Mouse (Mus musculus) limb, embryonic 13.5 days (tissue): Measurements from ENCODE around the gene Ube2z. TPM values are rescaled to one million over a fixed set of nuclear protein-coding genes. Genes with fewer than 3 reads are reported as not detected.

ENCODE experiments used
- ATAC-seq: fragments of 200-750 bp; cut with Nextera tagmentation; 2 replicates; pipeline ENCODE4 v1.8.0; 2017; ENCODE audit warnings: low read depth, moderate number of reproducible peaks, moderate TSS enrichment; ENCODE audit not compliant: low FRiP score
- H3K27ac ChIP-seq: fragments of 300-500 bp; sonication (generic); 2 replicates; pipeline ENCODE4 v1.5.1; 2015; ENCODE audit warnings: inconsistent platforms, mild to moderate bottlenecking, moderate library complexity
- H3K27me3 ChIP-seq: fragments of 300-500 bp; sonication (generic); 2 replicates; pipeline ENCODE4 v1.6.1; 2015; ENCODE audit warnings: mild to moderate bottlenecking, inconsistent platforms
- H3K36me3 ChIP-seq: fragments of 300-500 bp; sonication (generic); 2 replicates; pipeline ENCODE4 v1.6.1; 2015; ENCODE audit warnings: inconsistent platforms, mild to moderate bottlenecking, moderate library complexity
- H3K4me1 ChIP-seq: fragments of 300-500 bp; sonication (generic); 2 replicates; pipeline ENCODE4 v1.6.1; 2015; ENCODE audit warnings: inconsistent platforms
- H3K4me2 ChIP-seq: fragments of 300-500 bp; sonication (generic); replicated peaks from 2 replicates; pipeline ENCODE4 v1.6.1; 2015; ENCODE audit warnings: inconsistent platforms, mild to moderate bottlenecking, moderate library complexity
- H3K4me3 ChIP-seq: fragments of 300-500 bp; sonication (generic); 2 replicates; pipeline ENCODE4 v1.5.1; 2015; ENCODE audit warnings: moderate library complexity, mild to moderate bottlenecking, inconsistent platforms
- H3K9ac ChIP-seq: fragments of 300-500 bp; sonication (generic); 2 replicates; pipeline ENCODE4 v1.6.1; 2015; ENCODE audit warnings: mild to moderate bottlenecking, inconsistent platforms
- H3K9me3 ChIP-seq: fragments of 300-500 bp; sonication (generic); 2 replicates; pipeline ENCODE4 v1.6.1; 2016; ENCODE audit warnings: inconsistent platforms
- WGBS: fragments of 180-500 bp; shearing (Covaris S2); methylation state at CpG from one replicate; pipeline ENCODE4 v1.1.7; 2015; 5-methylcytosine and 5-hydroxymethylcytosine counted together
- polyA plus RNA-seq: library from polyadenylated mRNA; unstranded; fragments of >200 nt; fragmentation: Nextera tagmentation; extraction: Ambion mirVana; gene quantifications from 2 replicates; pipeline ENCODE4 v1.2.1, GENCODE M21; 2015

The Ube2z gene
- polyA plus RNA-seq, 1 experiment from 2014 or later: 41.4 TPM

- ATAC-seq: no peak
- 84% methylated on average over 2 of the region's 2 CpGs for WGBS
Observed at GRCm38 (mm10) chr11:96031701-96032100, 33.5 kb downstream of the Ube2z start.

GRCm38 (mm10) chr11:96030571-96030970, 34.6 kb downstream of the Ube2z start:
- Histone ChIP-seq H3K4me2 (no peak overlapping the region), H3K36me3 (no peaks in the 10 kb centered on the region), H3K4me3 (no peak overlapping the region), H3K4me1 (peaks cover 7% of the 10 kb centered on the region), H3K9ac (no peak overlapping the region), H3K27me3 (peaks cover 11% of the 10 kb centered on the region; the same call in 1 of the 2 replicates), H3K9me3 (no peaks in the 10 kb centered on the region), H3K27ac (no peak overlapping the region)
- ATAC-seq: no peak
- WGBS: 85% methylated on average over 3 of the region's 3 CpGs

More at GRCm38 (mm10) chr11:96031701-96032100, 33.5 kb downstream of the Ube2z start:
- H3K4me2 ChIP-seq: no peak overlapping the region
- H3K27ac ChIP-seq: no peak overlapping the region
- peaks cover 10% of the 10 kb centered on the region; the same call in 1 of the 2 replicates for H3K27me3 ChIP-seq
- H3K9me3 ChIP-seq: no peaks in the 10 kb centered on the region
- no peak overlapping the region for H3K9ac ChIP-seq
- H3K4me3 ChIP-seq: no peak overlapping the region
- peaks cover 13% of the 10 kb centered on the region for H3K4me1 ChIP-seq
- no peaks in the 10 kb centered on the region for H3K36me3 ChIP-seq

- Histone ChIP-seq H3K9me3 (no peaks in the 10 kb centered on the region), H3K4me1 (no peaks in the 10 kb centered on the region), H3K4me3 (no peak overlapping the region), H3K36me3 (no peaks in the 10 kb centered on the region), H3K9ac (no peak overlapping the region), H3K27ac (no peak overlapping the region), H3K4me2 (no peak overlapping the region), H3K27me3 (peaks cover 11% of the 10 kb centered on the region; the same call in 1 of the 2 replicates)
- no peak for ATAC-seq
- WGBS: 61% methylated on average over 5 of the region's 5 CpGs
Observed at GRCm38 (mm10) chr11:96028130-96028529, 37.1 kb downstream of the Ube2z start.

- H3K4me3 ChIP-seq: no peak overlapping the region
- 53% methylated on average over 4 of the region's 4 CpGs for WGBS
- no peak for ATAC-seq
- H3K4me1 ChIP-seq: no peaks in the 10 kb centered on the region
- no peak overlapping the region for H3K27ac ChIP-seq
- no peak overlapping the region for H3K4me2 ChIP-seq
- H3K9ac ChIP-seq: no peak overlapping the region
- H3K9me3 ChIP-seq: no peaks in the 10 kb centered on the region
- no peaks in the 10 kb centered on the region for H3K27me3 ChIP-seq
- no peaks in the 10 kb centered on the region for H3K36me3 ChIP-seq
Observed at GRCm38 (mm10) chr11:96020622-96021021, 44.6 kb downstream of the Ube2z start.

DNA sequence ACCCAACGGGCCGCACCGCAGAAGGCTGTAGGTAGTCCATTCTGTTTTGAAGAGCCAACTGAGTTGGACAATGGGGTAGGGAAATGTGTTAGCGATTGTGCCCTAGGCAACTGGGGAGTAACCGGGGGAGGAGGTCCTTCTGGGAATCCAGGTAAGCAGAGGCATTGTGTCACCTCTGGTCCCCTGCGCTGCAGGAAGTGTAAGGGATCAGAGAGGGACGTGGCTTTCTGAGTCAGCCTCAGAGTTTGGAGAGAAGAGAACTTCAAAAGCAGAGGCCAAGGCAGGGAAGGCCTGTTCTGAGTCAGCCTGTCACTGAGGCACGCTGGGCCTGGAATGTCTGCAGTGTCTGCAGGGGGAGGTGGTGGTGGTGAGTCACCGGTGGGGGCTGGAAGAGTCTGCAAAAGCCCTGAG, 47.2 kb downstream of the Ube2z start:
- H3K4me3 ChIP-seq: no peak overlapping the region
- no peak for ATAC-seq
- no peak overlapping the region for H3K4me2 ChIP-seq
- no peaks in the 10 kb centered on the region for H3K36me3 ChIP-seq
- H3K9me3 ChIP-seq: no peaks in the 10 kb centered on the region
- H3K4me1 ChIP-seq: no peaks in the 10 kb centered on the region
- no peaks in the 10 kb centered on the region for H3K27me3 ChIP-seq
- no peak overlapping the region for H3K27ac ChIP-seq
- no peak overlapping the region for H3K9ac ChIP-seq
- 14% methylated on average over 9 of the region's 9 CpGs for WGBS

DNA sequence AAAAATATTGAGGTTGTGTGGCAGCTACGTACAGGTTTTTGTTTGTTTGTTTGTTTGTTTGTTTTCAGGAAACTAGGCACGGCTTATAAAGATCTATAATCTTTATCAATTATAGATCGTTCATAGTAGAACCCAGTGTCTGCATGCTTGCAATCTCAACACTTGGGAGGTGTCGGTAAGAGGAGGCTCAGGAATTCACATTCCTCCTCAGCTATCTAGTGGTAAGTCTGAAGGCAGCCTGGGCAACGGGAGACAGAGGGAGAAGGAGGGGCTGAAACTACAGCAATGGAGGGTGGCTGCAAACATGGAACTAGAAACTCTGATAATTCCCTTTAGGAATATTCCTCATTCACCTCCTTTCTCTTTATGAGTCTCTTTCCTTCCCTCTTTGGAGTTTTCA, 49.8 kb downstream of the Ube2z start:
- ATAC-seq: no peak
- H3K4me1 ChIP-seq: no peaks in the 10 kb centered on the region
- H3K36me3 ChIP-seq: no peaks in the 10 kb centered on the region
- H3K9ac ChIP-seq: no peak overlapping the region
- no peak overlapping the region for H3K4me3 ChIP-seq
- H3K4me2 ChIP-seq: no peak overlapping the region
- H3K9me3 ChIP-seq: no peaks in the 10 kb centered on the region
- no peak overlapping the region for H3K27ac ChIP-seq
- 39% methylated on average over 5 of the region's 5 CpGs for WGBS
- H3K27me3 ChIP-seq: no peaks in the 10 kb centered on the region

DNA sequence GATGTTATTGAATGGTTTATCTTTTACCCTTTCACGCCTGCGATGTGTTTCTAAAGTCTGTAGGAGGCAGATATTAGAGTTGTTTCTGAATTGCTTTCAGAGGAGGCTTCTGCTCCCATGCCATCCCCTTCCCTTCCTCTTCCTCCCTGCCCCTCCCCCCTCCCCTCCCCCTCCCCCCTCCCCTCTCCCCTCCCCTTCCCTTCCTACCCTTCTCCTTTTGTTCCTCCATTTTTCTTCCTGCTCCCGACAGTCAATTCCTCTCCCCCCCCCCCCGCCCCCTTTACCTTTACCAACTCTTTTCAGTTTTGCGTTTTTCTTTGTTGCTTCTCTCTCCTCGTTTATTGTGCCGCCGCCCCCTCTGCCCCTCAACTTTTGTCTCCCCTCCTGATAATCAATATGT, 53.2 kb downstream of the Ube2z start:
- H3K9ac ChIP-seq: no peak overlapping the region

GRCm38 (mm10) chr11:96008827-96009226, 56.4 kb downstream of the Ube2z start:
- ATAC-seq: no peak
- no peak overlapping the region for H3K9ac ChIP-seq
- 0% methylated on average over 1 of the region's 1 CpGs for WGBS
- H3K27me3 ChIP-seq: no peaks in the 10 kb centered on the region
- no peak overlapping the region for H3K27ac ChIP-seq
- H3K4me2 ChIP-seq: no peak overlapping the region
- no peaks in the 10 kb centered on the region for H3K9me3 ChIP-seq
- no peaks in the 10 kb centered on the region for H3K36me3 ChIP-seq
- 0 out of 2 replicates have a peak, but pooled peaks cover 5% of the 10 kb centered on the region for H3K4me1 ChIP-seq
- no peak overlapping the region for H3K4me3 ChIP-seq

More for the DNA sequence above, 53.2 kb downstream of the Ube2z start:
- H3K27me3 ChIP-seq: no peaks in the 10 kb centered on the region
- H3K36me3 ChIP-seq: no peaks in the 10 kb centered on the region
- ATAC-seq: no peak
- no peak overlapping the region for H3K4me3 ChIP-seq
- H3K4me2 ChIP-seq: peak overlapping the region; percentile 36; the same call in 1 of the 2 replicates
- no peak overlapping the region for H3K27ac ChIP-seq
- H3K4me1 ChIP-seq: 0 out of 2 replicates have a peak, but pooled peaks cover 5% of the 10 kb centered on the region
- 9% methylated on average over 6 of the region's 8 CpGs for WGBS
- H3K9me3 ChIP-seq: no peaks in the 10 kb centered on the region

- Histone ChIP-seq H3K9ac (peak overlapping the region; percentile 95), H3K9me3 (no peaks in the 10 kb centered on the region), H3K27ac (peak overlapping the region; percentile 99), H3K36me3 (no peaks in the 10 kb centered on the region), H3K27me3 (no peaks in the 10 kb centered on the region), H3K4me2 (peak overlapping the region; percentile 91), H3K4me1 (peaks cover 13% of the 10 kb centered on the region), H3K4me3 (peak overlapping the region; percentile 93)
- under 1% methylated on average over 33 of the region's 33 CpGs for WGBS
- ATAC-seq: no peak; the same call in 1 of the 2 replicates
Observed at GRCm38 (mm10) chr11:96007516-96008235, 57.5 kb downstream of the Ube2z start.

DNA sequence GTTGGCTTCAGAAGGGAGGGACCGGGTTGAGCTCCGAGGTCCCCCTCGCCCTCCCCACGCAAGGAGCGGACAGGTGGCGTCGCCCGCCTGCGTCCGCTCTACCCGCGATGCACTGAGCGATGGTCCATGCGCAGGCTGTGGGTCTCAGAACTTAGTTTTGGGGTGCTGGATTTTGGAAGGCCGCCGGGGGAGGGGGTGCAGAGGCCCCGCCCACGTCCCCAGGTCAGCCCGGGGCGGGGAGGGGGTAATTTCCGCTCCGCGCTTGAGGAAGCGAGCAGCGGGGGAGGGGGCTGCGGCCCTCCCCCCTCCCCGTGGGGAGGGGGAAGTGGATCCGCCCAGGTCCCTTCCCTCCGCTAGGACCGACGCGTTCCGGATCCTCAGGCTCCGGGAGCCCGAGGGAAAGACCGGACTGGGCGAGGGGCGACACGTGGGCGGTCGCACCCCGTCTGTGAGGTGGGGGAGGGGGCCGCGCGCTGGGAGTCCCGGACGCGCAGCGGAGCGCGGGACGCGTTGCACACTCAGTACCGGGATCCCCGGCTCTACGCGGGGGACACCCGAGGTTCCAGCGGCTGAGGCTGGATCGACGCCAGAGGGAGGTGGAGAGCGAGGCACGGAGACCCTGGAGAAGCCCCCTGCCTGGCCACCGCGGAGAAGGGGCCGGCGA, 58.2 kb downstream of the Ube2z start:
- Histone ChIP-seq H3K36me3 (no peaks in the 10 kb centered on the region), H3K9me3 (no peaks in the 10 kb centered on the region), H3K4me2 (peak overlapping the region; percentile 91), H3K27ac (peak overlapping the region; percentile 99), H3K4me1 (peaks cover 20% of the 10 kb centered on the region), H3K27me3 (no peaks in the 10 kb centered on the region), H3K9ac (peak overlapping the region; percentile 95), H3K4me3 (peak overlapping the region; percentile 93)
- under 1% methylated on average over 54 of the region's 67 CpGs for WGBS
- peak; percentile 81 for ATAC-seq

DNA sequence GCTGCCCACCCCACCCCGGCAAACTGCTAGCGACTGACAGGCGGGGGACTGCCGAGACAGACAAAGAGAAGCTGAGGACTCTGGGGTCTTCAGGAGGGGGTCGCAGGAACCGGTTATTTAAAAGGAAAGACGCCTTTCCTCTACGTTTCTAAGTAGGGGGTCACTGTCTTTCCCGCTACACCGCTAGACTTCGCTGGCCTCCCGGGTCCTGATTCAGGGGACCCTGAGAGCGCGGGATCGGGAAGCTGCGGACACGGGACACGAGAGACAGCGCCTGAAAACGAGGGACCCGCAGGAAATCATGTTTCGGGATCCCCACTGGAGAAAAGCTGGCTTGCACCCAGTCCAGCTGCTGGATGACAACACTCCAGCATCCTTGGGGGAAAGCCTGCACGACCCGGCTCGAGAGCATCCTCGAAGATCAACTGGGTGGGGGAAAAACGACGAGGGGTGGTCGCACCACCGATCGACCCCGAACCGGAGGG, 58.8 kb downstream of the Ube2z start:
- whole genome bisulfite sequencing: under 1% methylated on average over 33 of the region's 33 CpGs
- peaks cover 26% of the 10 kb centered on the region for H3K4me1 ChIP-seq
- H3K9ac ChIP-seq: peak overlapping the region; percentile 95
- no peaks in the 10 kb centered on the region for H3K36me3 ChIP-seq
- H3K4me3 ChIP-seq: peak overlapping the region; percentile 93
- ATAC-seq: peak; percentile 16; the same call in 1 of the 2 replicates
- no peaks in the 10 kb centered on the region for H3K9me3 ChIP-seq
- H3K27me3 ChIP-seq: no peaks in the 10 kb centered on the region
- H3K27ac ChIP-seq: peak overlapping the region; percentile 99
- peak overlapping the region; percentile 91 for H3K4me2 ChIP-seq
